Mouse (Mus musculus): ENCODE measurements around the gene Dab2ip. TPM values are rescaled to one million over a fixed set of nuclear protein-coding genes. Genes with fewer than 3 reads are reported as not detected.
A peak's percentile ranks its signal among the peaks of the same experiment; 100 is the strongest.

Dab2ip gene
- total and polyA plus RNA-seq, 3 experiments, result 34.5 to 47.9 (median 45.6) TPM

GRCm38 (mm10) chr2:35633392-35633791 lies 75.3 kb downstream of the Dab2ip start:
- intact Hi-C loops (cut with DNase I), result no loop called here
- no peaks in the 10 kb centered on the region for H3K36me3 ChIP-seq (ENCODE audit: control insufficient read depth, insufficient read depth, low read length)
- no peak overlapping the region for H3K27ac ChIP-seq
- H3K4me1 ChIP-seq (ENCODE audit: control insufficient read depth, insufficient read depth, low read length), result peaks cover 12% of the 10 kb centered on the region
- H3K9ac ChIP-seq (ENCODE audit: low read depth, low read length), result no peak overlapping the region
- peaks cover 14% of the 10 kb centered on the region for H3K79me2 ChIP-seq (replicated peaks; ENCODE audit: control insufficient read depth, insufficient read depth, low read length)
- no peaks in the 10 kb centered on the region for H3K27me3 ChIP-seq (ENCODE audit: control insufficient read depth, insufficient read depth, low read length)
- TF ChIP-seq POLR2A (IDR thresholded peaks at IDR 0.05; ENCODE audit: insufficient read depth, low read depth, low read length) (no peak), CTCF (IDR thresholded peaks at IDR 0.05) (peak; percentile 59), EP300 (IDR thresholded peaks at IDR 0.05; ENCODE audit: insufficient read depth, low read depth, low read length) (no peak)
- DNase-seq, result no peak
- H3K4me3 ChIP-seq, result no peak overlapping the region
- WGBS, result 89% methylated on average over 4 of the region's 4 CpGs

- Histone ChIP-seq H3K4me1 (ENCODE audit: control insufficient read depth, insufficient read depth, low read length) (peaks cover 9% of the 10 kb centered on the region), H3K27ac (no peak overlapping the region)
- 92% methylated on average over 4 of the region's 4 CpGs for WGBS
Observed at GRCm38 (mm10) chr2:35634963-35635362, 76.9 kb downstream of the Dab2ip start.

GRCm38 (mm10) chr2:35635541-35635940 lies 77.5 kb downstream of the Dab2ip start:
- Histone ChIP-seq H3K4me3 (no peak overlapping the region), H3K27me3 (ENCODE audit: control insufficient read depth, insufficient read depth, low read length) (no peaks in the 10 kb centered on the region), H3K79me2 (replicated peaks; ENCODE audit: control insufficient read depth, insufficient read depth, low read length) (peaks cover 13% of the 10 kb centered on the region), H3K4me1 (ENCODE audit: control insufficient read depth, insufficient read depth, low read length) (peaks cover 13% of the 10 kb centered on the region), H3K36me3 (ENCODE audit: control insufficient read depth, insufficient read depth, low read length) (no peaks in the 10 kb centered on the region), H3K27ac (no peak overlapping the region), H3K9ac (ENCODE audit: low read depth, low read length) (no peak overlapping the region)
- intact Hi-C loops (cut with DNase I), result no loop called here
- 57% methylated on average over 4 of the region's 4 CpGs for WGBS
- no peak for DNase-seq
- TF ChIP-seq POLR2A (IDR thresholded peaks at IDR 0.05; ENCODE audit: insufficient read depth, low read depth, low read length) (no peak), EP300 (IDR thresholded peaks at IDR 0.05; ENCODE audit: insufficient read depth, low read depth, low read length) (no peak), CTCF (IDR thresholded peaks at IDR 0.05) (no peak)

More at GRCm38 (mm10) chr2:35634963-35635362, 76.9 kb downstream of the Dab2ip start:
- Histone ChIP-seq H3K36me3 (ENCODE audit: control insufficient read depth, insufficient read depth, low read length) (no peaks in the 10 kb centered on the region), H3K27me3 (ENCODE audit: control insufficient read depth, insufficient read depth, low read length) (no peaks in the 10 kb centered on the region), H3K4me3 (no peak overlapping the region), H3K9ac (ENCODE audit: low read depth, low read length) (no peak overlapping the region), H3K79me2 (replicated peaks; ENCODE audit: control insufficient read depth, insufficient read depth, low read length) (peaks cover 14% of the 10 kb centered on the region)
- DNase-seq, result no peak
- TF ChIP-seq CTCF (IDR thresholded peaks at IDR 0.05), result no peak
- no peak for TF ChIP-seq EP300 (IDR thresholded peaks at IDR 0.05; ENCODE audit: insufficient read depth, low read depth, low read length)
- TF ChIP-seq POLR2A (IDR thresholded peaks at IDR 0.05; ENCODE audit: insufficient read depth, low read depth, low read length), result no peak
- intact Hi-C loops (cut with DNase I), result no loop called here

- Histone ChIP-seq H3K4me1 (ENCODE audit: control insufficient read depth, insufficient read depth, low read length) (peaks cover 18% of the 10 kb centered on the region), H3K9ac (ENCODE audit: low read depth, low read length) (no peak overlapping the region), H3K27ac (no peak overlapping the region), H3K4me3 (no peak overlapping the region), H3K36me3 (ENCODE audit: control insufficient read depth, insufficient read depth, low read length) (no peaks in the 10 kb centered on the region), H3K27me3 (ENCODE audit: control insufficient read depth, insufficient read depth, low read length) (no peaks in the 10 kb centered on the region), H3K79me2 (replicated peaks; ENCODE audit: control insufficient read depth, insufficient read depth, low read length) (peaks cover 10% of the 10 kb centered on the region; the same call in 1 of the 2 replicates)
- no peak for TF ChIP-seq EP300 (IDR thresholded peaks at IDR 0.05; ENCODE audit: insufficient read depth, low read depth, low read length)
- no peak for TF ChIP-seq POLR2A (IDR thresholded peaks at IDR 0.05; ENCODE audit: insufficient read depth, low read depth, low read length)
- TF ChIP-seq CTCF (IDR thresholded peaks at IDR 0.05), result no peak
- intact Hi-C loops (cut with DNase I), result no loop called here
- no peak for DNase-seq
- WGBS, result 72% methylated on average over 13 of the region's 13 CpGs
Observed at GRCm38 (mm10) chr2:35637880-35638535, 79.9 kb downstream of the Dab2ip start.

GRCm38 (mm10) chr2:35639799-35640198 lies 81.7 kb downstream of the Dab2ip start:
- no peak overlapping the region for H3K27ac ChIP-seq
- no peak for DNase-seq
- H3K9ac ChIP-seq (ENCODE audit: low read depth, low read length), result no peak overlapping the region
- no peaks in the 10 kb centered on the region for H3K27me3 ChIP-seq (ENCODE audit: control insufficient read depth, insufficient read depth, low read length)
- 73% methylated on average over 2 of the region's 2 CpGs for WGBS
- intact Hi-C loops (cut with DNase I), result loop anchor here (2.0 kb wide), 2 partner anchors 27 to 95 kb away; no protein-coding TSS in a partner anchor
- H3K4me3 ChIP-seq, result no peak overlapping the region
- H3K36me3 ChIP-seq (ENCODE audit: control insufficient read depth, insufficient read depth, low read length), result no peaks in the 10 kb centered on the region
- no peak for TF ChIP-seq EP300 (IDR thresholded peaks at IDR 0.05; ENCODE audit: insufficient read depth, low read depth, low read length)
- no peak for TF ChIP-seq POLR2A (IDR thresholded peaks at IDR 0.05; ENCODE audit: insufficient read depth, low read depth, low read length)
- no peak for TF ChIP-seq CTCF (IDR thresholded peaks at IDR 0.05)
- peaks cover 15% of the 10 kb centered on the region for H3K4me1 ChIP-seq (ENCODE audit: control insufficient read depth, insufficient read depth, low read length)
- peaks cover 7% of the 10 kb centered on the region; the same call in 1 of the 2 replicates for H3K79me2 ChIP-seq (replicated peaks; ENCODE audit: control insufficient read depth, insufficient read depth, low read length)

- H3K9ac ChIP-seq (ENCODE audit: low read depth, low read length), result no peak overlapping the region
- no peak for TF ChIP-seq CTCF (IDR thresholded peaks at IDR 0.05)
- no peak for TF ChIP-seq POLR2A (IDR thresholded peaks at IDR 0.05; ENCODE audit: insufficient read depth, low read depth, low read length)
- TF ChIP-seq EP300 (IDR thresholded peaks at IDR 0.05; ENCODE audit: insufficient read depth, low read depth, low read length), result no peak
- peaks cover 15% of the 10 kb centered on the region for H3K4me1 ChIP-seq (ENCODE audit: control insufficient read depth, insufficient read depth, low read length)
- H3K36me3 ChIP-seq (ENCODE audit: control insufficient read depth, insufficient read depth, low read length), result no peaks in the 10 kb centered on the region
- 18% methylated on average over 13 of the region's 13 CpGs for WGBS
- H3K27me3 ChIP-seq (ENCODE audit: control insufficient read depth, insufficient read depth, low read length), result no peaks in the 10 kb centered on the region
- peaks cover 7% of the 10 kb centered on the region; the same call in 1 of the 2 replicates for H3K79me2 ChIP-seq (replicated peaks; ENCODE audit: control insufficient read depth, insufficient read depth, low read length)
- H3K27ac ChIP-seq, result peak overlapping the region; percentile 23
- intact Hi-C loops (cut with DNase I), result loop anchor here (2.0 kb wide), 2 partner anchors 28 to 96 kb away; no protein-coding TSS in a partner anchor
- H3K4me3 ChIP-seq, result no peak overlapping the region
- peak; percentile 57 to 62 for DNase-seq
Observed at GRCm38 (mm10) chr2:35640576-35640975, 82.5 kb downstream of the Dab2ip start.
